8 mouse cellular contexts compared by ENCODE assay signal in genomic region chr1:36149411-36149810, GRCm38 (mm10).
DNase-seq lines count a peak whose midpoint lies in the region; ATAC-seq and TF ChIP-seq lines count a peak whose summit lies in the region.
"Had no signal": no experiment of that assay in that cellular context is flagged by ENCODE, and none has a peak within 500 bp of the region (broad histone marks: within the 10 kb centered on the region; RNA-seq: fewer than 3 reads in every experiment).

No protein-coding gene starts in this region.

- H3K4me1 ChIP-seq in kidney, embryonic 14.5 days (ENCODE audit: control insufficient read depth, insufficient read depth, low read length): no peaks in the 10 kb centered on the region
- no peaks in the 10 kb centered on the region for H3K4me1 ChIP-seq in MEL (ENCODE audit: control insufficient read depth in 1 of 2, insufficient read depth in 2 of 2, low read length in 2 of 2)
- no peaks in the 10 kb centered on the region for H3K4me1 ChIP-seq in liver, embryonic 13.5 days (replicated peaks)

- no peak overlapping the region for H3K9ac ChIP-seq in kidney, embryonic 14.5 days (ENCODE audit: low read depth, low read length)
- no peak overlapping the region for H3K9ac ChIP-seq in MEL (ENCODE audit: control insufficient read depth, low read depth, low read length, poor library complexity, severe bottlenecking)
- no peak overlapping the region for H3K9ac ChIP-seq in liver, embryonic 13.5 days

- peak; percentile 43 for TF ChIP-seq RAD21 in MEL (IDR thresholded peaks at IDR 0.05; ENCODE audit: low read depth, low read length)

- no peaks in the 10 kb centered on the region for H3K79me2 ChIP-seq in MEL (ENCODE audit: control insufficient read depth, insufficient read depth, low read length, poor library complexity)

- no peak overlapping the region for H3K4me2 ChIP-seq in kidney, embryonic 14.5 days (replicated peaks; ENCODE audit: low read depth, low read length)
- no peak overlapping the region for H3K4me2 ChIP-seq in liver, embryonic 13.5 days

- no peaks in the 10 kb centered on the region for H3K27me3 ChIP-seq in kidney, embryonic 14.5 days (ENCODE audit: control insufficient read depth, insufficient read depth, low read length)
- H3K27me3 ChIP-seq in MEL (ENCODE audit: control insufficient read depth in 1 of 2, insufficient read depth in 2 of 2, low read length in 2 of 2): no peaks in the 10 kb centered on the region
- no peaks in the 10 kb centered on the region for H3K27me3 ChIP-seq in liver, embryonic 13.5 days

- H3K27ac ChIP-seq in kidney, embryonic 14.5 days (ENCODE audit: low read depth, low read length): no peak overlapping the region
- no peak overlapping the region for H3K27ac ChIP-seq in MEL (ENCODE audit: control insufficient read depth, low read depth, low read length)
- no peak overlapping the region for H3K27ac ChIP-seq in liver, embryonic 13.5 days
- H3K27ac ChIP-seq: macrophage had no signal

- TF ChIP-seq CTCF in MEL (IDR thresholded peaks at IDR 0.05 in 2 of 3, conservative IDR thresholded peaks at IDR 0.05 in 1 of 3; ENCODE audit: control insufficient read depth in 1 of 3, insufficient read depth in 1 of 3, low read depth in 2 of 3, low read length in 3 of 3, poor library complexity in 1 of 3, severe bottlenecking in 1 of 3): peak; percentile 55 to 72 (median 66)

- peak; percentile 60 for DNase-seq in kidney, adult 9 months
- DNase-seq in MEL (ENCODE audit: low read depth, low spot score): peak; percentile 67
- peak; percentile 14 for DNase-seq in cerebellum, adult 9-11 months
- no peak for DNase-seq in liver, embryonic 13.5 days
- peak; percentile 87 to 89 for DNase-seq in thymus, postnatal 10 days (ENCODE audit: low spot score in 2 of 2)
- no peak for DNase-seq in yolk sac, embryonic 10.5 days (ENCODE audit: low spot score)

- peaks cover 85% of the 10 kb centered on the region for H3K36me3 ChIP-seq in kidney, embryonic 14.5 days (ENCODE audit: control insufficient read depth, insufficient read depth, low read length)
- peaks cover 0 to 29% of the 10 kb centered on the region in 2 experiments; a peak in 2 of 4 replicates for H3K36me3 ChIP-seq in MEL (ENCODE audit: control insufficient read depth in 1 of 2, insufficient read depth in 2 of 2, low read length in 2 of 2)
- H3K36me3 ChIP-seq in liver, embryonic 13.5 days: peaks cover 88% of the 10 kb centered on the region

- ATAC-seq in kidney, embryonic 14.5 days (ENCODE audit: low FRiP score, low TSS enrichment): no peak
- peak; percentile 48; the same call in 1 of the 2 replicates for ATAC-seq in liver, embryonic 13.5 days (ENCODE audit: low read depth)

- H3K4me3 ChIP-seq in kidney, embryonic 14.5 days (ENCODE audit: low read length): no peak overlapping the region
- no peak overlapping the region for H3K4me3 ChIP-seq in MEL (ENCODE audit: control insufficient read depth in 1 of 2, insufficient read depth in 1 of 2, low read depth in 2 of 2, low read length in 2 of 2)
- no peak overlapping the region for H3K4me3 ChIP-seq in liver, embryonic 13.5 days (replicated peaks)

- WGBS in kidney, embryonic 14.5 days: 79% methylated on average over 1 of the region's 1 CpGs
- 35% methylated on average over 1 of the region's 1 CpGs for WGBS in liver, embryonic 13.5 days (ENCODE audit: insufficient replicate concordance)

- no peak for TF ChIP-seq EP300 in MEL (IDR thresholded peaks at IDR 0.05; ENCODE audit: low read depth in 1 of 2, low read length in 2 of 2)

- TF ChIP-seq POLR2A in MEL (IDR thresholded peaks at IDR 0.05; ENCODE audit: control insufficient read depth in 1 of 2, insufficient read depth in 1 of 2, low read depth in 1 of 2, low read length in 2 of 2, poor library complexity in 1 of 2): no peak

- no peaks in the 10 kb centered on the region for H3K9me3 ChIP-seq in kidney, embryonic 14.5 days (ENCODE audit: control insufficient read depth, low read length)
- no peaks in the 10 kb centered on the region for H3K9me3 ChIP-seq in MEL (replicated peaks; ENCODE audit: insufficient read depth, low read length)
- H3K9me3 ChIP-seq in liver, embryonic 13.5 days (replicated peaks): no peaks in the 10 kb centered on the region

TF ChIP-seq in MEL, 35 proteins besides CTCF, POLR2A, EP300 and RAD21:
- TF ChIP-seq GABPA (IDR thresholded peaks at IDR 0.05; ENCODE audit: low read depth, low read length) (no peak), NRF1 (IDR thresholded peaks at IDR 0.05; ENCODE audit: insufficient read depth, low read depth, low read length, poor library complexity, severe bottlenecking) (no peak), MYB (IDR thresholded peaks at IDR 0.05; ENCODE audit: low read depth, low read length) (no peak), SMC3 (IDR thresholded peaks at IDR 0.05; ENCODE audit: low read depth, low read length) (peak; percentile 73)

Comparison
In these comparisons a context has a peak if more than half of its experiments do, and no peak if none do; other contexts are left out.
1. DNase-seq: peak in kidney, adult 9 months (single experiment), MEL (single experiment), cerebellum, adult 9-11 months (single experiment) and thymus, postnatal 10 days (2 of 2); none in liver, embryonic 13.5 days (single experiment) and yolk sac, embryonic 10.5 days (single experiment).